Mouse (Mus musculus) spleen, postnatal 10 days (tissue): ENCODE measurements around the gene Fat1.

ENCODE experiments used
- DNase-seq, 2 experiments: peaks; one replicate each; pipeline ENCODE4 v3.0.0; 2021 to 2022; ENCODE audit warnings: low spot score in 2 of 2

Fat1 gene

GRCm38 (mm10) chr8:44961492-44961891 lies 26.2 kb downstream of the Fat1 start:
- no peak for DNase-seq

GRCm38 (mm10) chr8:44962572-44963231 lies 27.5 kb downstream of the Fat1 start:
- no peak for DNase-seq

GRCm38 (mm10) chr8:44967521-44968039 lies 32.3 kb downstream of the Fat1 start:
- no peak for DNase-seq

- no peak for DNase-seq
Observed at GRCm38 (mm10) chr8:44970093-44970492, 34.8 kb downstream of the Fat1 start.

DNA sequence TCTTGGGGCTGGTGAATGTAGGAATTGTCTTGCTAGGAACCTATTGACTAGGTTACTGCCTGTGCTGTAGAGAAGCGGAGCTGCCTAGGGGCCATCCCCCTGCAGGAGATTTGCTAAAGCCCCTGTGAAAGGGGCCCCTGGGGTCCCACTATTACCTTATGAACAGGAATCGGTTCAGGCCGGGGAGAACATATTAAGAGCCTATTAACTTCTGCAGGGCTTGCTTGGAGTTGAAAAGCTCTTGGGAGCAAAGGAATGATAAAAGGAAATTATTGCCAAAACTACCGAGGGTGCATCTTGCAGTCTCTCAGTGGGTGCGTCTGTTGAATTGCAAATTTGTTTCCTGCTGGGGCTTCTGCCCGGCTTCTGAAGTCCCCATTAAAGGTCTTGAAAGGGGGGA lies 36.1 kb downstream of the Fat1 start:
- no peak for DNase-seq

- DNase-seq, result no peak
Observed at GRCm38 (mm10) chr8:44971964-44972363, 36.7 kb downstream of the Fat1 start.

GRCm38 (mm10) chr8:44975113-44975512 lies 39.9 kb downstream of the Fat1 start:
- no peak for DNase-seq

- no peak for DNase-seq
Observed at GRCm38 (mm10) chr8:44975654-44976053, 40.4 kb downstream of the Fat1 start.

GRCm38 (mm10) chr8:44978622-44979021 lies 43.4 kb downstream of the Fat1 start:
- DNase-seq, result no peak

DNA sequence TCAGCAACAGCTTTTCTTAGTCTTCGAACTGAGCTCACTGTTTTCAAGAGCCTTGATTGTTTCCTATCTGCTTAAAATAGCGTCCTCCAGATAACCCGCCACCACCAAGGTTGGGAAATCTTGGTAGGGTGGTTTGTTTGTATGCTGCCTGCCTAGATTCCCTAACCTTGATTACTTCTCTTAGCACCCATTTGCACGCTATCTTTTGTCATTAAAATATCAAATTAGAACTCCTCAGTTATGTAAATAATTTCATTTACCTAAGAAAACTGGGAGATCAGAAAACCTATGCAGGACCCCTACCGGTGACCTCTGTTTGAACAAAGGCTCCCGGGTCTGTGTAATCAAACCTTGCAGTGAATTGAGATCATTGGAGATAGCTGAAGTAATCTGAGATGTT lies 44.0 kb downstream of the Fat1 start:
- DNase-seq, result no peak

- DNase-seq, result no peak
Observed at GRCm38 (mm10) chr8:44980030-44980429, 44.8 kb downstream of the Fat1 start.

DNA sequence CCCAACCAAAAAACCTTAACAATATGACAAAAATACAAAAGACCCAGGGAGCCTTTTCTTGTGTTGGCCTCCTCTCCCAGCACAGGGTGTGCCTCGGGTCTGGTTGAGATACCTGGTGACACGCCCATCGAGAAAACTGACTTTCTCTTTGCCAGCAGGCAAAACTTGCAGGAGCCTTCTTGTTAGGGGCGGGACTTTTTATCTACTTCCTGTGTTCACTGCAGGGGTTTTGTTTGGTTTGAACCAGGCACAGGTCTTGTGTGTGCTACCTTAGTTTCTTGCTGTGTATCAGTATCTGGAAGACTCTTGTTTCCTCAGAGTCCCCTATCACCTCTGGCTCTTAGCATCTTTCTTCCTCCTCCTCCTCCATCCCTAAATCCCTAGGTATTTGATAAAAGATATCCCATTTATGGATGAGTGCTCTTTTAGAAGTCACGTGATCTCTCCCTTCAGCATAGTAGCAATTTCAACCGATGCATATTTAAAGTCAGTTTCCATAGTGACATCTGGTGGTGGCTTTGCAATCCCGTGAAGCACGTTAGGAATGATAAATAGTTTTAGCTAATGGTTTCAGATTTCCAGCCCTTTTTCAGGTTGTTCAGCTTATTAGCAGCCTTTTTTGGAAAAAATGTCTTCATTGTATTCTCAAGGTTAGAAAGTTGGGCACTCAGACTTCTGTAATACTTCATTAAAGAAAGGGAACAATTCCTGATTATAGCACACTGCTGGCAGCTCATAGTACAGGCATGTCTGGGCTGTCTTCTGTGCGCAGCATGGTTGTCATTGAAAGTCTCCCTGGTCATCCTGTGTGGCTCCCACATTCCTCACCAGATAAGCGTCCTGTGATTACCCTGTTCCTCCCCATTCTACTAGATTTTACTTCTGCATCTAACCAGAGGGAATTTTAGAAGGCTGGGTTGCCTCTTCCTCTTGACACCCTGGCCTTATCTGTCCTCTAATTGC lies 50.4 kb downstream of the Fat1 start:
- no peak for DNase-seq

DNA sequence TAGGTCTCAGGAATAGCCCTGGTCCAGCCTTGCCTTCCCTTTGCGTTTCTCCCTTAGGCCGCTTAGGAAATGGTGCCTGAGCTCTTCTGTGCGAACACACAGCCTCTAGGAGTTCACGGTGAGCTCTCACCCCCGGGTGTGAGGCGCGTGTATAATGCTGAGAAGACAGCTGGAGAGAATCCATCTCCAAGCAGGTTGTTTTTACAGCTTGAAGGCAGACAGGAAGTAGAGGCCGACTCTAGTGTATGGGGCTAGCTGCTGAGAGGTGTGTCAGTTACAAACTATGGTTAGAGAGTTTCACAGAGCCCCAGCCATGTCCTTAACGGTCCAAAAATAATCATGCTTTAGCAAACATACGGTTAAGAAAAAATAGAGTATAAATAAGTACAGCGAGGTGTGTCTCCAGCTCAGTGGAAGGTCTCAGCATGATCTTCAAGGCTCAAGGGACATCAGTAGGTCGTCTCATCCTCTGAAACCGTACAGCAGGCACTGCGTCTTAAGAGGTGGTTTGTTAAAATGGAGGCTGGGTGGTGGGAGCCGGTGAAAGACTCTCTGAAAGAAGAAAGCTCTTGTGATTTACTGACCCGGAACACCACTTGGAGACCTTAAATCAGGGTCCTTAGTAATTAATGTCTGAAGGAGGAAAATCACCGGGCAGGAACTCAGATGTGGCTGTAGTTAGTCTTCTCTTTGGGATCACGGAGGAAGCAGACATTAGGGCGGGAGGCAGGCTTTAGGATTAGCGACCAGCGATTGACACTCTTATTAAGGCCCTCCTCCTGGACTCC lies 56.6 kb downstream of the Fat1 start:
- DNase-seq, result no peak

DNA sequence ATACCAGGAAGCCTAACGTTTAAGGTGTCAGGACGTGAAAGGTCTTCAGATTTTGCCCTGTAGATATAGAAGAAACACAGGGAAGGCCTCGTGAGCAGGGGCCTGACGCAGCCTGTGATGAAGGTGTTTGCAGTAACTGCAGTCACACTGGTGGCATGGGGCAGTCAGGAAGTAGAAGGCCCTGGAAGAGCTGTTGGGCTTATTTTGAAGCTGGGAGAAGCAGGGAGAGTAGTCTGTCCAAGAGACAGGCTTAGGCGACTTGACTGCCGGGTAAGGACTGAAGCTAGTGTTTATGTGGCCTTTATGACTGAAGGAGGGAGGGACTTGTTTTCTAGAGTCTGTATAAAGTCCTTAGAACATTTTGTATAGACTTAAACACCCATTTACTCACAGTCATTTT lies 57.4 kb downstream of the Fat1 start:
- no peak for DNase-seq

GRCm38 (mm10) chr8:44993376-44993775 lies 58.1 kb downstream of the Fat1 start:
- no peak for DNase-seq

- DNase-seq, result no peak
Observed at GRCm38 (mm10) chr8:44996493-44996892, 61.2 kb downstream of the Fat1 start.

DNA sequence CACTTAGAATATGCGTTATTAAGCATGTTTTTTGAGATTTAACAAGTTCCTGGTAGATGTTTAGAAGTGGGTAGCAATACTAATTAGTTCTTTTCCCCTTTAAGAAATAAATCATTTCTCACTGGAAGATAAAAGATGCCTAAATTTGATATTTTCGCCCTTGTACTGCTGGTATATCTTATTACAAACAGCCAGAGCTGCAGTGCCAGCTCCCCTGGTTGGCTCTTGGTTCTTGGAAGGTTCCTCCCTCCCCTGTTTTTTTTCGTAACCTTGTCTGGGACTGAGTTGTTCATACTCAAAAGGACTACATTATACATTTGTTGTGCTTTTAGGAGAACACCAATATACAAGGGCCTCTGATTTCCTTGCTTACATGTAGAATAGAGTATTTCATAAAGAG lies 62.1 kb downstream of the Fat1 start:
- no peak for DNase-seq

- DNase-seq, result no peak
Observed at GRCm38 (mm10) chr8:44997829-44998228, 62.6 kb downstream of the Fat1 start.

DNA sequence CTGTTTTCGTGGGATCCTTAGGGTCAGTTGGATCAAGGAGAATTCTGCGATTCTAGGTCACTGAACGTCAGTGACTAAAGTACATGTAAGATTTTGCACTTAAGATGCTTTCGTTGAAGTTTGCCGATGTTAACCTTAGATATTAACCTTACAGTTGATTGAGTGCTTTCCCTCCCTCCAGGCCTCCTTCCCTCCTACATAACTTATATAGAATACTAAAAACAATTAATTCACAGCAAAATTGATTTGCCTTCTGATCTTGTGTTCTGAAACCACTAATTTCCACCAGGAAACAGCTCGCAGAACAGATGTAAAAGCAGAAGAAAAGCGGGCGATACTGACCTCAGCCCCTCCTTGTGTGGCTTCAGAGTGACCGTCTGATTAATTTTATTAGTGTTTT lies 63.0 kb downstream of the Fat1 start:
- DNase-seq, result no peak

DNA sequence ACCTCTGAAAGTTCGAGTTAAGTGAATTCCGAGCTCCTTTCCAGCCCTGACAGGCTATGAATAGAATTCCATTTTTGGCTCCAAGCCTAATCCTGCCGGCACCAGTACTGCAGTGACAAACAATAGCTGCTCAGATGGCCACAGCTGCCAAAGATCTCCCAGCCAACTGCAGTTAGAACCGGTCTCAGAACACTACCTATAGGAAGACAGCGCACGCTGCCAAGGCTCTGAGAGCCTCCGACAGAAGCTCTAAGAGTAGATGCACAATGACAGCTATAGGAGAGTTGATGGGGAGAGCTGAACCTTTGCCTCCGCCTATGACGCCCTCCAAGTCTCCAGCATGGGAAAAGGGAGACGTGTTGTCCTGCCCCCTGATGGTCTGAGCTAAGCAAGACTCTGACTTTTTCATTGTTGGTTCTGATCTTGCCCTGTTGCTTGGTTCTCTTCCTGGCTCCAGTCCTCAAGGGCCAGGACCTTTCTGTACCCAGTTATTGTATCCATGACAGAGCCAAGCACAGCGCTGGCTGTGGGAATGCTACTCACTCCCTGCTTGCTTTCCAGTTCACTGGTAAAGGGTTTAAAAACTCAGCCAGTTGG lies 63.5 kb downstream of the Fat1 start:
- DNase-seq, result no peak

DNA sequence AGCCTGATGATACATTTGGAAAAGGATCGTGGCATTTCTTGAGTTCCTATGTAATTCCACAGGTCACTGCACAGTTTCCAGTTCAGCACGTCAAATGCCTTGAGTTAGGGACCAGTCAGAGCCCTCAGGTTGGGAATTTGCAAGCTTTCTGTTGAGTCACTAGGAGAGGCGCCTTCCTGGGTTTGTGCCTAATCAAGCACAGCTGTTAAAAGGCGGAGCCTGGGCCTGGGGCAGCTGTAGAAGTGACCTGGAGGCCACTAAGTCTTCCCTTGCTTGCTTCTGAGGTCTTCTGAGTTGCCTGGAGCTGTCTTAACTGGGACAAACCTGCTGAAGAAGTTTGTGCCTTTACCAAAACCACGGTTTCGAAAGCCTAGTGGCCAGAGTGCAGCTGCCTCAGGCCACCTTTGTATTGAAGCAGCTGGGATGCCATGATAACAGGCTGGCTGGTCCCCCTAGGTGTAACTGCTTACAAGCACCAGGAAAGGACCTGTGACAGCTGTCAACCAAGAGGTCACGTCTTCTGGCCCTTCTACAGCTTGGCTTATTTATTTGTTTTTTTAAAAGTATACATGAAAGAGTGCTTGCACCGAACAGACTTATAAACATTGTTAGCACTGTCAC lies 66.4 kb downstream of the Fat1 start:
- no peak for DNase-seq
